Mouse (Mus musculus): ENCODE results near the gene Safb2.

Gene Safb2

GRCm38 (mm10) chr17:56554122-56554551, 30.2 kb downstream of the Safb2 start, which contains the start of gene Gm20219:
Gm20219 (minus strand) TSS chr17:56554387.
- no peak for DNase-seq

GRCm38 (mm10) chr17:56552781-56553363, 31.5 kb downstream of the Safb2 start:
- peak; percentile 78 for DNase-seq

DNA sequence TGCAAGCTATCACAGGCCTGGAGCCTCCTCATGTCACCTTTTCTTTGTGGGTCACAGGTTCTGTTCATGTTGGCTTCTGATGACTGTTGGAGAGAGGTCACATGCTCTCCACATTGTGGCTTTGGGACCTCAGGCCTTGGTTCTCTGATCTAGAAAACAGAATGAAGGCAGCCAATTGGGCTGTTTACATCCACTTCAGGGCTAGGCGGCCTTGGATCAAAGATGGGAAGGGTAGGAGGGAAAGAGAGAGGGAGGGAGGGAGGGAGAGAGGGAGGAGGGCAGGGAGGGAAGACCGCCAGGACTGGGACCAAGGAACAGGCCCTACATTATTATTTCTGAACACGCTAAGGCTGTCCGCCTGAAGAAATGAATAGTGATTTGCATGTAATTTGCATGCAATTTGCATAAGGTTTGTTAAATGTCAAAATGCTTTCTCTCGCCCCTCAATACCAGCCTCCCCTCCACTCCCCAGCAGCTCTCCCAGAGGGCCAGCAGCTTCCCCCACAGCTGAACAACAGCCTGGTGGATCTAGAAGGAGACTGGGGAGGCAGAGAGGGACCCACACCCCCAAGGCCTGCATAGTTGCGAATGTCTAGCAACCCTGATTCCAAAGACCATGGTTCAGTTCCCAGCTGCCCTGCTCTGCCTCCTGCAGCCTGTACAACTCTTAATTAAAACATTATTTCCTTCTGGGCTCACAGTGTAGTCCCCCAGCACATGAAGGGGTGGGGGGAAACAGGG, 32.4 kb downstream of the Safb2 start:
- no peak for DNase-seq

- DNase-seq, result no peak
Measured at GRCm38 (mm10) chr17:56550784-56551475, 33.5 kb downstream of the Safb2 start.

- DNase-seq, result no peak
Measured at GRCm38 (mm10) chr17:56548605-56549105, 35.7 kb downstream of the Safb2 start.

DNA sequence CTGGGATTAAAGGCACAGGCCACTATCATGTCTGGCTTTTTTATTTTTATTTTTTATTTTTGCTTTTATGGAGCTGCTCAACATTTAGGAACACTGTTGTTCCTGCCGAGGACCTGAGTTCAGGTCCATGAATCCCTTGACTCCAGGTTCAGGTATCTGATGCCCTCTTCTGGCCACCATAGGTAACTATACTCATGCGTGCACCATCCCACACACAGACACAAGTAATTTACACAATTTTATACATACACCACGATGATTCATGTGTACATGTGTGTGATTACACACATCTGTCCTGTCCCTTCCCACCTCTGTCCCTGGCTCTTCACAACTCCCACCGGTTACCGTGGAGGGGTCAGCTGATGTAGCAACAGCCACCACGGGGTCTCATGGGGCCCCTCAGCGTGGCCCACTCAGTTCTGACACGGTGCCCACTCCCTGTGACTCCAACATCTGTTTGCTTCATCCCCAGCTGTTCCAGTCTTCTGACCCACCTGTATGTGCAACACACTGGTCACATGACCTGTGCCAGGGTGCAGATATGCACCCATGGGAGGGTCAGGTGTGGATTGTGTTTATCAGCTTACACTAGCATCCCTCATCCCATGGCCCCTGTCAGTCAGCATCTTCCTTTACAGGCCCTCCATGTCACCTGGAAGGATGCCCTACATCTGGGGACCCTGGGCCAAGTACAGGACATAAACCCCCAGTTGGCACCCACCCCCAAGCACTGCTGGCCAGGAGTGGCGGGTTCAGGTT, 36.4 kb downstream of the Safb2 start:
- DNase-seq, result no peak

DNA sequence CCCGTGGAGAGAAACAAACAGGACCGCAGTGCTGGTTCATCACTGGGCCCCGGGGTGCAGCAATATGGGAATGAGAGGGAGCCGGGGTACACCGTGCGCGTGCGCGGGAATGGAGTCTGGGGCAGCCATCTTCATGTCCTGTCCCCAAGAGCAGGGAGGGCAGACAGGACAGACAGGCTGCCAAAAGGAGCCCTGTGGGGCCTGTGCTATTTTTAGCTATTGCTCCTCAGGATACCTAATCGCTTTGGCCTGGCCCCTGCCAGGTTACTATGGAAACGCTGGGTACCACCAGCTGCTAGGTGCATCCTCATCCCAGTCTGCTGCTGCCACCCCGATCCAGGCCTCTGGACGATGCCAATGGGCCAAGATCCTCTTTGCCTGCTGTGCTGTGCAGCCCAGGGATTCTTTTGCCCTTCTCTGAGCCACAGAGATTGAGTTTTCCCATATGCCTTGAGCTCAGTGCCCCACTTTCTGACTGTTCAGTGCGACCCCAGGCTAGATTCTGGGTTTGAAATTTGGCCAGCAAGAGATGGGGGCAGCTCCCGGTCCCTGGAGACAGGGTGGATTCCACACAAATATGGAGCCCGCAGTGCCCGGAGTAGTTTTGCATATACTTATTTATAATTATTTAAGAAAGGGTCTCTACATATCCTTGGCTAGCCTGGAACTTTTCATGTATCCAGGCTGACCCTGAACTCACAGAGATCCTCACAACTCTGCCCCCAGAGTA, 37.1 kb downstream of the Safb2 start:
- DNase-seq, result no peak

GRCm38 (mm10) chr17:56546576-56546975, 37.8 kb downstream of the Safb2 start:
- no peak for DNase-seq

DNA sequence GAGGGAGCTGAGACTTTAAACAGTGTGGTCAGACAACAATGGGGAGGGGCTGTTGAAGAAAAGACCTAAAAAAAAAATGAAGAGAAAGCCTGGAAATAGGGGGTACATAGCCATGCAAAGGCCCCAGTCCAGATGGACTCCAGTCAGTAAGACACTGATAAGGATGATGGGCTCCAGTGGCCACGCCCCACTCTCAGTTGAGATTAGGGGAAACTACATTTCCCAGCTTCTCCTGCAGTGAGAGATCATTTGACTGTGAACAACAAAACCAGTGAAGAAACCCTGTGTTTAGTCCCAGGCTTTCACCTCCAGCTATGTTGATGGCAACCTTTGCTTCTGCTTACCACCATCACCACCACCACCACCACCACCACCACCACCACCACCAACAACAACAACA, 38.4 kb downstream of the Safb2 start:
- DNase-seq, result no peak

GRCm38 (mm10) chr17:56544699-56545387, 39.5 kb downstream of the Safb2 start:
- no peak for DNase-seq

DNA sequence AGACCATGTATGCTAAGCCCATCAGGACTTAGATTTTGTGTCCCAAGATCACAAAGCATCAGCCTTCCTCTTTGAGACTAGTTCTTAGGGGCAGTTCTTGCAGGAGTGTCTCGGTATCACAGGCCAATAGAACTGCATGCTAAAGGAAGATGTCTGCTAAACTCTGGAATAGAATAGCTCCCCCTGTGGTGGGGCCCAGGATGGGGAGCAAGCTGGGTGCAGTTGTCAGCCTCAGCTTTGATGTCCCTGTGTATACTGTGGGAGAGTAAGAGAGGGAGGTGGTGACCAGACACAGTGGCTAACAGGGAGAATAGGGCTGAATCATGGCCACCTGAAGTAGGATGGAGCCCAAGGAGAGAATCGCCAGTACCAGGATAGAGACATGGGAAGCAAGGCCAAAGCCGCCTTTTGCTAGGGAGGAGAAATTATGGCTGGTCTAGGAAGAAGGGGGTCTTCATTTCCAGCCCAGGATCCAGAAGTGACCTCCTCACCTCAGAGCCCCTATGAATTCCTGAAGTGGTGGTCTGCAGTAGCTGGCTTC, 40.6 kb downstream of the Safb2 start:
- DNase-seq, result no peak

DNA sequence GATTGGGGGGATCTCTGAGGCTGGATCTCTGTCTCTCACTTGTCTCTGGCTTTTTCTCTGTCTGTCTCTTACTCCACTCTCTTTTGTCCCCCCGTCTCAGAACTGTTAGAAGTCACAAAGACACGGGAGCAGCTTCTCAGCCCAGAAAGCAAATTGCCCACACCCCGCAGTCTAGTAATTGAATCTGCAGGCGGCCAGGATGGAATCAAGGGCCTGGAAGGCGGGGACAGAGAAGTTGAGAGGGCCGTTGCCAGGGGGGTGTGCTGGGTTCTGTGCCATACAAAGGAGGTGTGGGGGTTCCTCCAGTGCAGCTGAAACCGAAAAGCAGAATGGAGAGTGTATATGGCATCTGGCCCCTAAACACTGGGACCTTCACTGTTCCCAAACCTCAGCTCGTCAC, 41.6 kb downstream of the Safb2 start:
- DNase-seq, result no peak

DNA sequence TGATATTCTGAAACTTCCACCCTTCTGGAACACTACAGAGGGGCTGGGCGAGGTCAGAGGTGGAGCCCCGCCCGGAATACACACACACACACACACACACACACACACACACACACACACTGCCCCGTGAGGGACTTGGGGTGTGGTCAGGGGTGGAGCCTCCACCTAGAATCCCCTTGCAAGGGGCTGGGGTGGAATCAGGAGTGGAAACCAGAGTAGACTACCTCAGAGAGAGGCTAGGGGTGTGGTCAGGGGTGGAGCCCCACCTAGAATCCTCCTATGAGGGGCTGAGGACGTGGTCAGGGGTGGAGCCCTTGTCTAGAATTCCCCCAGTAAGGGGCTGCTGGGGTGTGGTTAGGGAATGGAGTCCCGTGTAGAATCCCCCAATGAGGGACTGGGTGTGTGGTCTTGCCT, 43.8 kb downstream of the Safb2 start:
- no peak for DNase-seq

- DNase-seq, result no peak
Measured at GRCm38 (mm10) chr17:56537912-56538311, 46.5 kb downstream of the Safb2 start.

DNA sequence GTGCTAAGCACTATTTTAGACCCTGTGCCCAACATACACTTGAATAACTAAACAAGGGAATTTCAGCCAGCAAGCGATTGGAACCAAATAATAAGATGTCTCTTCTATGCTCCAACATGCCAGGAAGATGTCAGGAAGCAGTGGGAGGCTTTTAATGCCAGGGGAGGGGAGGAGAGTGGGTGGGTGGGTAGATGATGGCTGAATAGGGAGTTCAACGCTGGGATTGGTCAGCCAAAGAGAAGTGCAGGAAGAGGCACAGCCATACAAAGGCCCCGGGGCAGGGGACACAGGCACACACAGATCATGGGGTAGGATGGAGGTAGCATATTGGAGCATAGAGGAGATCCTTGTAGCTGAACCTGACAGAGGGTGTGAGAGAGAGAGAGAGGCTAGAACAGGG, 47.5 kb downstream of the Safb2 start:
- DNase-seq, result no peak

GRCm38 (mm10) chr17:56536192-56536591, 48.2 kb downstream of the Safb2 start:
- no peak for DNase-seq

GRCm38 (mm10) chr17:56524943-56525342, 59.4 kb downstream of the Safb2 start:
- DNase-seq, result no peak

GRCm38 (mm10) chr17:56522744-56523143, 61.6 kb downstream of the Safb2 start:
- DNase-seq, result no peak

GRCm38 (mm10) chr17:56515690-56516410, 68.5 kb downstream of the Safb2 start:
- DNase-seq, result no peak

GRCm38 (mm10) chr17:56514916-56515315, 69.5 kb downstream of the Safb2 start:
- no peak for DNase-seq

- no peak for DNase-seq
Measured at GRCm38 (mm10) chr17:56514330-56514729, 70.1 kb downstream of the Safb2 start.
